Mouse (Mus musculus) B cell, adult 67 days (primary cell): ENCODE results near the gene Smco2. TPM values are rescaled to one million over a fixed set of nuclear protein-coding genes. Genes with fewer than 3 reads are reported as not detected.

Experiments used
- total RNA-seq, 2 experiments: library from RNA; stranded (reverse); gene quantifications; 4 replicates each; pipeline ENCODE4 v1.2.4; 2023

Smco2 gene
- not detected for total RNA-seq

DNA sequence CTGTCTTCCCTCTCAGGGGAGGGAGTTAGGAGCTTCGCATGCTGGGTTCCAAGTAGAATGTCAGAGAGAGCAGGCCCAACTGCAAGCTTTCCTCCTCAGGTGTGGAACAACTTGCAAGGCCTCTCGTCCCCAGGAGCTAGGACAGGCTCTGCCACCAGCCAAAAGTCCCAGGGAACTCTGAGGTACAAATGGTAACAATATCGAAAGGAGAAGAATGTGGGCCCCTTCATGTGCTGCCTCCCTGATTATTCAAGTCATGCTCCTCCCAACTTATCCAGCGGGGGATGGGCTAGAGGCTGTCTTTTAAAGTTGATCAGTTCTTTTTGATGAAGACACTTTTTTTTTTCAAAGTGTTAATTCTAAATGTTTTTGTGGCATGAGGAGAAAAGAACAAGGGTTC, at the start of gene Smco2:
Gene Smco2, plus strand, starts transcription at position 55 of the 400 bp plus-strand sequence.

DNA sequence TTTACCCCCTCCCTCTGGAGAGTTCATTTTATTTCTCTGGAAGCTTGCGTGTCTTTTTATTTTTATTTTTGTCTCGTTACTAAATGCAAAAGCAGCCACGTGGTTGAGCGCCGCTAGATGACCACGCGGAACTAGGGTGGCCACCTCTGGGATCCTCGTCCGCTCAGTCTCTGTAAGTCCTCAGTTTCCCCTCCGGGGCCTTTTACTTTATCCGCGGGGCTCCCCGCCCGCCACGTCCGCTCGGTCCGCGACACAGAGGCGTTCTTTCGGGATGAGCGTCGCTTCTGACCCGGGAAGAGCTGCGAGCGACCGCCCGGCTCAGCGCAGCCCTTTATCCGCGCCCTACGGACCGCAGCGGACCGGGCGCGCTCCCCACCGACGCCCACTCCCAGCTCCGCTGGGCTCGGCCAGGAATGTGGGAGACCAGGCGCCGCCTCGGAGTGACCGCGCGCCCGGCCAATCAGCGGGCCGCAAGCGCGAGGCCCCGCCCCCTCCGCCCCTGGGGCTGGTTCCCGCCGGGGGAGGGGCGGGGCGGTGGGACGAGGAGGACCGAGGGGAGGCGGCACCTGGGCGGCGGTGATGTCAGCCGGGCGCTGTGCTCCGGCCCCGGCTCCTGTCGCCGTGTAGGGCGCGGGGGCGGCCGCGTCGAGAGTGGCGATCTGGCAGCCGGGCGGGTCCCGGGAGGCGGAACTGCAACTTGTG, 38.2 kb downstream of the Smco2 start, which contains the start of gene Ppfibp1:
Gene Ppfibp1, plus strand, starts transcription at position 530 of the 702 bp plus-strand sequence.

Other genes with a start within 250 kb of the Smco2 start
- gene Med21, start 207.6 kb upstream of the Smco2 start, total RNA-seq: 10 to 100 TPM; 34.8 to 36.6 TPM
- gene Tm7sf3, start 207.3 kb upstream of the Smco2 start, total RNA-seq: 10 to 100 TPM in 1 of 2 experiments, 1 to 10 TPM in 1; 9.7 to 10.2 TPM
- 10 to 100 TPM; 15.3 to 16.3 TPM for gene Stk38l, start 125.1 kb upstream of the Smco2 start, total RNA-seq
- gene Arntl2, start 54.0 kb upstream of the Smco2 start, total RNA-seq: not detected
- 10 to 100 TPM; 11.7 to 12.7 TPM for gene Ppfibp1, start 38.4 kb downstream of the Smco2 start, total RNA-seq
- not detected for gene 1700034J05Rik, start 104.3 kb downstream of the Smco2 start, total RNA-seq
- gene Rep15, start 182.5 kb downstream of the Smco2 start, total RNA-seq: under 1 TPM in 1 of 2 experiments, not detected in 1; 0.77 TPM
- gene Mrps35, start 192.7 kb downstream of the Smco2 start, total RNA-seq: 10 to 100 TPM; 43.7 to 54.9 TPM
- gene Mansc4, start 236.9 kb downstream of the Smco2 start, total RNA-seq: not detected
- gene Klhl42, start 241.3 kb downstream of the Smco2 start, total RNA-seq: 10 to 100 TPM; 15.1 to 17.1 TPM